Mouse (Mus musculus): ENCODE data around the gene Ccn6. TPM values are rescaled to one million over a fixed set of nuclear protein-coding genes. Genes with fewer than 3 reads are reported as not detected.

The Ccn6 gene
- total RNA-seq, 1 experiment from 2014 or later: not detected

DNA sequence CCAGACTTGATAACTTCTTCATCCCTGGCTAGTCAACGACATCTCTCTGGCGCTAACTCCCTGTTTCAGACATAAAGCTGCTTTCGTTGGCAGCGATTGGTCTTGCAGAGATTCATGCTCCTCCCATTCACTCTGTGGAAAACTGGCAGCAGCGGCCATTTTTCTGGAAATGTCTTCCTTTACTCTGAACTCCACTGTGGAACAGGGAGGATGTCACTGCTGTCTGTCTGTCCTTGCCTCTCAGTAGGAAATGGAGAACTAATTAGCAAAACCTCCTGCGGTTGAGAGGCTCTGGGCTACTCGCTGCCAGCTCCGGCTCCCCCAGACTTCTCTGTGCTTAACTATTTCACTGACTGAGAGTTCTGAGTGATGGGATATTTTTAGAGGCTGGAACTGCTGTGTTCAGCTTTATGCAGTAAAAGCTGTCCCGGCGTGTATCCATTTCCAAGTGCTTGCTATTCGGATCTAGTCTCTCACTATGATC is 2.1 kb upstream of the Ccn6 start:
- ATAC-seq (replicated peaks; ENCODE audit: insufficient number of reproducible peaks, low FRiP score, low TSS enrichment, poor library complexity, severe bottlenecking): no peak

DNA sequence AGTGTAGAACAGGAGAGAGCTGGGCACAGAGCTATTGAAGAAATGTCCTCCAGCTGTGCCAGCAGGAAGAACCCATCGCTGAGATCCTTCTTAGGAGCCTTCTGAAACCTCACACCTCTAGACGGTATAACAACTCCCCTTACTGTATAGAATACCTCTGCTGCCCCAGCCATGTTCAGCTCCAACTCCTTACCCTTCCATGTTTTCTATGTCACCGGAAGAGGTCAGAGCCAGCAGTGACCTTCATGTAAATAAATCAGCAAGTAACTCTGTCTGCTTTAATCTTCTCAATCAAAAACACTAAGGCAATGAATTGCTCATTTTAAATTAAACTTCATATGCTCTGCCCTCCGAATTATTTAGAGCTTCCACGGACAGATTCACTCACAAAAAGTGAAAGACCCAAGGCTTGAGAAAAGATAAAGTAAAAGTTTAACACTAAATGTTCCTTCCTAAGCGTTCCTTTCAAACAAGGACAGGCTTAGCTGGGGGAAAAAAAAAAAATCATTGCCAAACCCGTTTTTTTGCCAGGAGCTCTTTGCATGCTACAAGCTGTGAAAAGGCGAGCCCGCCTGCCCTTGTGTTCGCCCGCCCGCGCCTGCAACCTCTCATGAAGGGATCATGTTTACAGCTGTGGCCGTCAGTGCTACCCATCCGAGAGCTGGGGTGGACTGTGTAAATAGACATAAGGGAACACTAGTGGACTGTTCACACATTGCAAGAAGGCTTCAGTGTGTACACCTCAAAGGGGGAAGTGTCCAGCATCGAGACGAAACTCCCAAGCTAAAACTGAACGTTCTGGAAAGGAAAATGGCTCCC is 719 bp downstream of the Ccn6 start:
- no peak for ATAC-seq (replicated peaks; ENCODE audit: insufficient number of reproducible peaks, low FRiP score, low TSS enrichment, poor library complexity, severe bottlenecking)

DNA sequence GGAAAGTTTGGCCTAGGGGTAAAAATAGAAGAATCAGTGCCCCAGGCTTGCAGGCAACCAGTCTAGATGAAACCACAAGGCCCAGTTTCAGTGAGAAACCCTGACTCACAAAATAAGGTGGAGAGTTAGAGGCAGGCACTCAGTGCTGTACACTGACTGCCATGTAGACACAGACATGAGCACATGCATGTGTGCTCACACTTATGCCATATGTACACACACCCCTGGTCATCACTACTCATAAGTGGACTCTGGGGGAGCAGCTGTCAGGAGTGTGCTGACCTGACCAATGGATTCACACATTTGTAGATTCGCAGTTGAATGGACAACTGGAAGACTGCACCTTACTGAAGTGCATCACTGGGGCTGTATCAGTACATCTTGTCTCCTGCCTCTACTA is 2.2 kb downstream of the Ccn6 start:
- ATAC-seq (replicated peaks; ENCODE audit: insufficient number of reproducible peaks, low FRiP score, low TSS enrichment, poor library complexity, severe bottlenecking): no peak

DNA sequence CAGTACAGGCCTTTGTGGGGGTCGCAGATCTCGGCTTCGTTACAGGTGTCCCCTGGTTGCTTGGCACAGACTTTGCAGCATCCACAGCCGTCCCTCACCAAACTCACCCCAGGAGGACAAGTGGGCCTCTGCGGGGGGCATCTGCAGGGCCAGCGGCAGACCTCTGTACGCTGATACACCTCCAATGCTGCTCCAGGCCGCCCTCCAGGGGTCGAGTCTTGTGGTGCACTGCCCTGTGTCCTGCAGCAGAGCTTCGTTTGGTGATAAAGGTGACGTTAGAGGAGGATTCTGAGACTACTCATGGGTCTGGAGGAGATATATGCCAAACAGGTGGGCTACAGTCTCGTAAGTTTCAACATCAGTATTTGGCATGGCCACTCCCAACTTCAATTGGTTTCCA is 5.3 kb downstream of the Ccn6 start:
- ATAC-seq (replicated peaks; ENCODE audit: insufficient number of reproducible peaks, low FRiP score, low TSS enrichment, poor library complexity, severe bottlenecking): no peak

DNA sequence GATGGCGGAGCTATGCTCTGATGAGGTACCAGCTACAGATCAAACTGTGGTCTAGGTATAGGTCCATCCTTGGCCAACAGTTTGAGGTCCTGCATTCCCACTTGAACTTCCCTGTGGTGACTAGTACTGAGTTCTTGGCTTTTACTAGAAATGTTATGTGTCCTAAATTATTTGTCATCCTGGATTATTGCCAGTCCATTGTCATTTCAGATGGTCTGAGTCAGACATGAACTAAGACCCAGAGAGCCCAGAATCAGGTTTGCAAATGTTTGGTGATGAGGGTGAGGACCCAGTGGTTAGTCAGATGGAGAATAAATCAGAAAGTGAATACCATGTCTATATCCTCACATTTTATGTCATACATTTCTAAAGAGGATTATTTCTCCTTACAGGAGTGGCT is 6.3 kb downstream of the Ccn6 start:
- no peak for ATAC-seq (replicated peaks; ENCODE audit: insufficient number of reproducible peaks, low FRiP score, low TSS enrichment, poor library complexity, severe bottlenecking)

DNA sequence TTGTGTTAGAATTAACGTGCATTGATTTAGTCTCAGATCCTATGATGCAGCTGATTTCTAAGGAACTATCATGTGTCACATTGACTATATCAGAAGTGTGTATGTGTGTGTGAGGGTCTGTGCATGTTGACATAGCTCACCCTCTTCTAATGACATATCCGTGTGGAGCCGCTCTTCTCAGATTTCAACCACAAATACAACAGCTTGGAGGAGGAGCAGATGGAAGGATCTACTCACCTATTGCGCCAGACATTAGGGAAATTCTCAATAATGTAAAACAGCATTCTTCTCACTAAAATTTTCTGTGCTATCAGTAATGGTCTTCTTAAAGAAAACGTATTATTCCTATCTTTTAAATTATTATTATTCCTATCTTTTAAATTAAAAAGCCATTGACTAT is 6.9 kb downstream of the Ccn6 start:
- no peak for ATAC-seq (replicated peaks; ENCODE audit: insufficient number of reproducible peaks, low FRiP score, low TSS enrichment, poor library complexity, severe bottlenecking)

DNA sequence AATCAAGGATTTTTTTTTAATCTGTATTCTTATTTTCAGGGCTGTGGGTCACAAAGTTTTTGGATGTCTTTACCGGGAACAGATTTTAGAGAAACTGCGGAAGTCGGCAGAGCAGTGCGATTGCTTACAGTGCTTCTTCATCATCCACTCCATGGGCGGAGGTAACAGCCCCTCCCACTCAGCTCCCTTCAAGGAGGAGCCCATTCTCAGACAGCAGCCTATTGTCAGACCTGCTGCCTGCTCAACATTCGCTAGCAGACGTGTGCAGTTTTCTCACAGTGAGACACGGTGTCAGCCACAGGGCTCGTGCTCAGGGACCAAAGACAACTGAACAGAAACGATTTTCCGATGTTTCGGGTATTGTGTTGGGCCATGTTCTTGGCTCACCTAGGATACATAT is 21.4 kb downstream of the Ccn6 start:
- ATAC-seq (replicated peaks; ENCODE audit: insufficient number of reproducible peaks, low FRiP score, low TSS enrichment, poor library complexity, severe bottlenecking): no peak

DNA sequence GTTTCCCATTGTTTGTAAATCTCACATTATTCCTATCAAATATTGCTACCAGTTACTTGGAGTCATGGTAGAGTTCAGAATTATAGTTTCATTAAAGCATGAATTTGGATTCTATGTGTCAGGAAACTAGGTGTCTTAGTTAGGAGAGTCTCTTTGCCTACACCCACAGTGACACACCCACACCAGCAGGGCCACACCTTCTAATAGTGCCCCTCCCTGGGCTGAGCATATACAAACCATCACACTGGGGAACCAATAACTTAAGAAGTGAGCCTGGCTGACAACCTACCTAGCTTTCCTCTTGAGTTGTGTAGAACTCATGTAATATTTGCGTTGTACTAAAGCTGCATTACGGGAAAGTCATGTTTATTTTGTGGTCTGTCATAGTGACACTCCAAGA is 22.2 kb downstream of the Ccn6 start:
- no peak for ATAC-seq (replicated peaks; ENCODE audit: insufficient number of reproducible peaks, low FRiP score, low TSS enrichment, poor library complexity, severe bottlenecking)

DNA sequence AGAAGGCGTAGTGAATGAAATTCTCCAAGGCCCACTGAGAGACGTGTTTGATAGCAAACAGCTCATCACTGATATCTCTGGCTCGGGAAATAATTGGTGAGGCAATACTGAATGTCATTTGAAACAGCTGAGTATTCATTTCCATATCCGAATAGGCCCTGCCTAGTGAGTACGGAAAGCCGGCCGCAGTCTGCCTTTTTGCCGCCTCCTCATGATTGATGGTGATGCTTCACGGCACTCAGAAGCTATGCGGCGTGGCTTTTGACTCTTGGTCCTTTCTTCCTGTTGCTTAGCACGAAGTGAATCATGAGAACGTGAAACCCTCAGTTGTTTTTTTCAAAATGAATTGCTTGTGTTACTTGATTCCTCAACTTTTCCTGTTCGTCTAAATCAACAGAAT is 22.8 kb downstream of the Ccn6 start:
- ATAC-seq (replicated peaks; ENCODE audit: insufficient number of reproducible peaks, low FRiP score, low TSS enrichment, poor library complexity, severe bottlenecking): no peak

DNA sequence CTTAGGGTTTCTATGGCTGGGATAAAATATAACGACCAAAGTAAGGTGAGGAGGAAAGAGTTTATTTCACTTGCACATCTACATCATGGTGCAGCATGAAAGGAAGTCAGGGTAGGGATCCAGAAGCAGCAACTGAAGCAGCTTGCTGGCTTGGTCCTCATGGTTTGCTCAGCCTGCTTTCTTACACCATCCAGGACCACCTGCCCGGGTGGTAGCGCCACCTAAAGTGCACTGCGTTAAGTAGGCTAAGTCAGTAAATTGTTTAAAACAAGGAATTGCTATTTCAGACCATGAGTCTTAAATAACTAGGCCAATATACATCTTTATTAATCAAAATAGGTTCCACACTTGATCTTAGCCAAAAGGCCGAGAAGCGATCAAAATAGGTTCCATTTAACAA is 24.8 kb downstream of the Ccn6 start:
- no peak for ATAC-seq (replicated peaks; ENCODE audit: insufficient number of reproducible peaks, low FRiP score, low TSS enrichment, poor library complexity, severe bottlenecking)

DNA sequence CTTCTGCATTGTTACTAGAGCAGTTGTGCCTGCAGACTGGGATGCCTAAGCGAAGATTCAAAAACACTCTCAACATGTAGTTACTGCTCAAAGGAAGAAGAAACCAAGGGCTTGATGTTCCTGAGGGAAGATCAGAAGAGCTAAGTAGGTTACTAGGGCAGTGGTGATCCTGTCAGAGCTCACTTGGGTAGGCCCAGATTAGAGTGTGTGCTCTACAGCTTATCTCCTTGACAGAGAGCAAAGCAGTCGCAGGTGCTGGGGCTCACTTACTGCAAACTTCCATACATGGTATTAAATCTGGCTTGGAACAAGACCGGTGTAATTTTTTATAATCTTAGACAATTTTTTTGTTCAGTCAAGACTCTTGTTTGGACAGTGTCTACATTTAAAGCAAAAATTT is 25.8 kb downstream of the Ccn6 start:
- ATAC-seq (replicated peaks; ENCODE audit: insufficient number of reproducible peaks, low FRiP score, low TSS enrichment, poor library complexity, severe bottlenecking): no peak

DNA sequence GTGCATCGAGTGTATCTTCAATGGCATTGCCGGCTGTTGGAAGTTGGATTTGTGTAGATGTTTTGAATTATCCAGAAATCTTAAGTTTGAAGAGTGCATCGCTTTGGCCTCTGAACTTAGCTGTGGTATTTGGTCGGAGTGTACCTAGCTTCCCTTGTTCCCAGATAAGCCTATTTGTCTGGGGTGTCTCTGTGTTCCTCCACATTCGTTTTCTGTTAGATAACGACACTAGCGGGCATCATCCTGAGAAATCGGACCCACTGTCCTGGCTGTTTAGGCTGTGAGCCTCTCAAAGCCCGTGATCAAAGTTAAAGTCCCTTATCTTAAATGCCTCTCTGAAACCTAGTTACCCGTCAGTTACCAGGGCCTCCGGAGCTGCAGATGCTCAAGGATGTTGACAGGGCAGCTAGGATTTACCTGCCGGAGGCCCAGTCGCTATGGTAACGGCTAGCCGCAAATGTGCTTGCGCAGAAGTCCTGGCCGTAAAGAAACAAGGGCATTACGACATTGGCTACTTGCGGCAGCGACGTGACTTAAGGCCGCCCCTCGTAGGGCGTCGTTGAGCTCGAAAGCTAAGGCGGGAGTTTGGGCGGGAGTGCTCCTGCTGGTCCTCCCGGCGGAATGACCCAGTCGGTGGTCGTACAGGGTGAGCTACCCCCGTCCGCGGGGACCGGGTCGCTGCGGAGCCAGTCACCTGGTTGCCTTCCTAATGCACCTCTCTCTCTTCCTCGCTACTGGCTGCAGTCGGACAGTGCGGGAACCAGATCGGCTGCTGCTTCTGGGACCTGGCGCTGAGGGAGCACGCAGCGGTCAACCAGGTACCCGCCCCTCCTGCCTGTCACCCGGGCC is 29.9 kb downstream of the Ccn6 start, which contains the start of the genes Fam229b and Tube1:
Gene Fam229b (minus strand): TSS at position 453 of the 849 bp plus-strand sequence.
Gene Tube1 (plus strand): TSS at position 515 of the 849 bp plus-strand sequence.
- peak; percentile 97 for ATAC-seq (replicated peaks; ENCODE audit: insufficient number of reproducible peaks, low FRiP score, low TSS enrichment, poor library complexity, severe bottlenecking)

DNA sequence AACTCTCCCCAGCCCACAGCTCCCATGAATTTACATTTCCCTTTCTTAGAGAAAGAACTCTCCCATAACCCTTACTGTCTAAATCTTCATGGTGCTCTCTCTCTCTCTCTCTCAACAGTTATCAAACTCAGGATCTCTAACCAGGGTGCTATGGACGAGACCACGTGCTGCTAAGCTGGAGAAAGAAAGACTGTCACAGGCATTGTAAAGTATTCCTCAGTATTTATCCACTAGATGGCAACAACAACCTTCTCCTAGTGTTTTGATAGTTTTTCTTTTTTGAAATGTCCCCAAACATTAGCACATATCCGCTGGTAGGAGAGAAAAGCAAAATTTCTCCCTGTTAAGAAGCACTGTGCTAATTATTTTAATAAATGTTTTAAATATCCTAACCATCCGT is 42.2 kb downstream of the Ccn6 start:
- ATAC-seq (replicated peaks; ENCODE audit: insufficient number of reproducible peaks, low FRiP score, low TSS enrichment, poor library complexity, severe bottlenecking): no peak

DNA sequence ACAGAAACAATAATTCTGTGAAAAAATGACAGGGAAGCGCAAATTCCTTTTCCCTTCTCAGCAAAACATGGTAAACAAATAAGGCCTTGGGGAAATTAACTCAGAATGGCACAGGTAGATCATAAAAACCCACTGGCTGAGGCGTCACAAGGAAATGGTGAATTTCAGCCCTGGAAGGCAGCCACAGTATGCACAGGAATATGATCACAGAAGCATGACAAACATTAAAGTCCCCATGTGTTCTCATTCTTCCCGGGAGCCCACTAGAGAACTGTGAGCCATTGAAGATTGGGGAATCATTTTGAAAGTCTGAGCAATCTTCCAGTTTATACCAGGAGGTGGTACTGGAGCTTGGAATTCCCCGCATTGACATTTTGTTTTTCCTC is 54.1 kb downstream of the Ccn6 start:
- ATAC-seq (replicated peaks; ENCODE audit: insufficient number of reproducible peaks, low FRiP score, low TSS enrichment, poor library complexity, severe bottlenecking): no peak

DNA sequence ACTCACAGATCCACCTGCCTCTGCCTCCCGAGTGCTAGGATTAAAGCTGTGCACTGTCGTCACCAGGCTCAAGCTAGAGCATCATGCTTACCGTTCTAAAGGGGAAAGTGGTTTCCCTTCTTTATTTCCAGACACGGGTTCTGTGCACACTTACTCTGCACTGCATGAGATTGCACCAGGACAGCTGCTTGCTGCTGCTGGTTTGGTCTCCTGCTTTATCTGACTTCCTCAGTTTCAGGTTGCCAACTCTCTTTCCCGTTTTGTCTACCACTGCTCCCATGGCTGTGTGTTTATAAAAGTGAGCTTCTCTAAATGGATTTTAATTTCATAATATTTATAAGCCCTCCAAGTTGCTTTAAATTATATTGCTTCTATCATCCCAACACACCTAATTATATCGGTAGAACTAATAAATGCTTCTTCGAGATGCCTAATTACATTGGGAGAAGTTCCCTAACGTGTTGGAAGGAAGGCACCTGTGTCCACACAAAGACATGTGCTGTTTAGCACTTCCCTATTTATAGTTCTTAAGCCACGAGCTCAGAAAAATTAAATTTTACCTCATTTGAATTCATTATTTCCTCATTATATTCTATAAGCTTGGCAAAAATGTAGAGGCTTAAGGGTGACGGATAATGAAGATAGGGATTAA is 54.6 kb downstream of the Ccn6 start:
- no peak for ATAC-seq (replicated peaks; ENCODE audit: insufficient number of reproducible peaks, low FRiP score, low TSS enrichment, poor library complexity, severe bottlenecking)

DNA sequence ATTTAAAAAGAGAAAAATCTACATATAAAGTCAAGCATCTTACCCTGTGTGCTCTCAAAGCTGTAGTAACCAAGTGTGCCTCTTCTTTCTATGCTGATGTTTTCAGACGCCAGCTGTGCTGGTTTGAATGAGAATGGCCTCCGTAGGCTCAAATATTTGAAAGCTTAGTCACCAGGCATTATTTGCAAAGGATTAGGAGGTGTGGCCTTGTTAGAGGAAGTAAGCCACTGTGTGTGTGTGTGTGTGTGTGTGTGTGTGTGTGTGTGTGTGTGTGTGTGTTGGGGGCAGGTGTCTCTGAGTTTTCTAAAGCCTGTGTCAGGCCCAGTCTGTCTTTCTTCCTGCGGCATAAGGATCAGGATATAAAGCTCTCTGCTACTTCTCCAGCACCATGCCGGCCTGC is 56.7 kb downstream of the Ccn6 start:
- ATAC-seq (replicated peaks; ENCODE audit: insufficient number of reproducible peaks, low FRiP score, low TSS enrichment, poor library complexity, severe bottlenecking): no peak

DNA sequence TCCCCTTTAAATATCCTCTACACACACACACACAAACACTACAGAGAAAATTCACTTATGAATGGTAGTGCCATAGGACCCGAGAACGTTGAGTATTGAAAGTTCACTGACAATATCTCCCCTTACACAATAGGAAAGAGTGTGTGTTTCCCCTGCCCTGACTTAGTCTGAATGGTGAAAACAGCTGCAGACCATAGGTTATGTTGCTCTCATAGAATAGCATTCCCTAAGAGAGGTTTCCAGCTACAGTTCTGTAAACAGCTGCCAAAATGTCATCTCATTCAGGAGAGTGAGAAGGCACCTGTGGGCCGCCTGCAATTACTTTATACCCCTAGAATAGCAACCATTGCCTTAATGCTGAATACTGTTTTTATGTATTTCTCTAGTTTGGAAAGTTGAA is 57.2 kb downstream of the Ccn6 start:
- ATAC-seq (replicated peaks; ENCODE audit: insufficient number of reproducible peaks, low FRiP score, low TSS enrichment, poor library complexity, severe bottlenecking): no peak

DNA sequence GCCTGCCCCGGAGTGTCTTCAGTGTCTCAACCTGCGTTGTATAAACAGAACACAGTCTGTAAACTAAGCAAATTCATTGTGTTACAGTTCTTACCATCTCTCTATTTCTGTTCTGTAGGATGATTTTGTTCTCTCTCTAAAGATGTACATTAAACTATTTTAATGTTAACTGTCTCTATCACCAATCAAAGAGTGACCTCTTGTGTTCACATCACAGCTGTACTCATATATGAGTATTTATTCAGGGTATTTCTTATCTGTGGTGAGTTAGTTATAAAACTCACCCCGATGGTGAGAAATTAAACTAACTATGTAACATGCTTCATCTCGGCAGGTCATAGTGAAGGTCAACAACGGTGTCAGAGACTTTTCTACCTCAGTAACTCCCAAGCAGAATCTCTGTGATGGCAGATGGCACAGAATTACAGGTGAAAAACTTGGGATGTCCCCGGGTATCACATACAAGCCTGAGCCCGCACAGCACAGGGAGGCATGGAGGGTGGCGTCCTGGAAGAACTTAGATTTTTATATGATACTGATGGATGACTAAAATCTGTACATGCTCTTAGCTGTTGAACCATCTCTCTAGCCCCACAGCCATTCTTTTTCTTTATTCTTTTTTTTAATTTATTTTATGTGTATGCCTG is 58.7 kb downstream of the Ccn6 start:
- ATAC-seq (replicated peaks; ENCODE audit: insufficient number of reproducible peaks, low FRiP score, low TSS enrichment, poor library complexity, severe bottlenecking): no peak

Data from monocyte, adult 5-6 weeks (primary cell).